Mouse (Mus musculus): ENCODE measurements at regions not wholly inside any gene's neighbourhood (a gene's known extent, or its start where the extent isn't known, plus 50 kb on each side); places are given as distances from the start of the nearest gene placed in this dataset.

DNA sequence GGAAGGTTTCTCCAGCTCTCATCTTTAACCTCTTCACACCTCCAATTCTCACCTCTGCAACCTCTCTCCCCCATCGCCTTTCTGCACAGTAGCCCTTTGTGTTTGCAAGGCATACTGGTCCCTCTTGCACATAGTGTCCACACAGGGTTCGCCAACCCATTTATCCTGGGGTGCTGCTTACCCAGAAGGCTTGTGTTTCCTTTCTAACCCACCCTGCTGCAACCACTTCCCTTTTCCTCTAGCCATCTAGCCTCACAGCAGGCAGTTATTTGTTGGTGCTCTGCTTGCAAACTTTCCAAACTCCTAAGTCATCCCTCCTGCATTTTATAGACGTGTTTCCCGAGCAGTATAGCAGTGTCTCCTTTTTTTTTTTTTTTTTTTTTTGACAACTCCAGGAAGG, 74.7 kb upstream of the Syt6 start:
- Histone ChIP-seq H3K27me3 (ENCODE audit: control insufficient read depth, insufficient read depth, low read length) (no peaks in the 10 kb centered on the region), H3K9ac (ENCODE audit: low read length) (no peak overlapping the region), H3K4me3 (ENCODE audit: low read depth, low read length) (no peak overlapping the region), H3K36me3 (ENCODE audit: control insufficient read depth, insufficient read depth, low read length) (no peaks in the 10 kb centered on the region), H3K9me3 (ENCODE audit: control insufficient read depth, low read length) (no peaks in the 10 kb centered on the region), H3K4me2 (ENCODE audit: low read depth, low read length, severe bottlenecking) (no peak overlapping the region), H3K4me1 (replicated peaks; ENCODE audit: control insufficient read depth, insufficient read depth, low read length) (no peaks in the 10 kb centered on the region), H3K27ac (ENCODE audit: low read depth, low read length) (no peak overlapping the region)
- WGBS, result 76% methylated on average over 4 of the region's 4 CpGs
- no peak for ATAC-seq (replicated peaks; ENCODE audit: low FRiP score)
- DNase-seq (ENCODE audit: low spot score), result no peak

GRCm38 (mm10) chr3:103504160-103504559, 70.9 kb upstream of the Syt6 start:
- 96% methylated on average over 3 of the region's 3 CpGs for WGBS
- Histone ChIP-seq H3K4me3 (ENCODE audit: low read depth, low read length) (no peak overlapping the region), H3K4me2 (ENCODE audit: low read depth, low read length, severe bottlenecking) (no peak overlapping the region), H3K9ac (ENCODE audit: low read length) (no peak overlapping the region), H3K36me3 (ENCODE audit: control insufficient read depth, insufficient read depth, low read length) (no peaks in the 10 kb centered on the region), H3K27ac (ENCODE audit: low read depth, low read length) (no peak overlapping the region), H3K9me3 (ENCODE audit: control insufficient read depth, low read length) (no peaks in the 10 kb centered on the region), H3K27me3 (ENCODE audit: control insufficient read depth, insufficient read depth, low read length) (no peaks in the 10 kb centered on the region), H3K4me1 (replicated peaks; ENCODE audit: control insufficient read depth, insufficient read depth, low read length) (no peaks in the 10 kb centered on the region)
- ATAC-seq (replicated peaks; ENCODE audit: low FRiP score) (no peak), DNase-seq (ENCODE audit: low spot score) (no peak)

DNA sequence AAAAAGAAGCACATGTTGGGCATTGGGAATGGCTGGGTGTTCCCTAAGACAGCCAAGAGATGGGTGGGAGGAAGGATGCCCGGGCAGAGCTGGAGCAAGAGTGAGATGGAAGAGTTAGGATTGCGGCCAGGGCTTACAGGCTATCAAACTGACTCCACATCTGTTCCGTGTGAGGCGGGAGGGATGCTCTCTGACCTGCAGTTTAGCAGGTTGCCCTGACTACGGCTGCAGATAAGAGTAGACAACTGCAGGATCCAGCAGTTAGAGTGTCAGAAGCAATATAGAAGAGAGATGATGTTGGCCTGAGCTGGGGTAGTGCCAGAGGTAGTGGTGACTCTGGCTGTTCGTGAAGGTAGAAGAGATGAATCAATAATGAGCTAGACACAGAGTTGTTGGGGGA, 61.6 kb upstream of the Syt6 start:
- Histone ChIP-seq H3K9ac (ENCODE audit: low read length) (no peak overlapping the region), H3K36me3 (ENCODE audit: control insufficient read depth, insufficient read depth, low read length) (no peaks in the 10 kb centered on the region), H3K27ac (ENCODE audit: low read depth, low read length) (no peak overlapping the region), H3K4me2 (ENCODE audit: low read depth, low read length, severe bottlenecking) (no peak overlapping the region), H3K27me3 (ENCODE audit: control insufficient read depth, insufficient read depth, low read length) (no peaks in the 10 kb centered on the region), H3K4me3 (ENCODE audit: low read depth, low read length) (no peak overlapping the region), H3K4me1 (replicated peaks; ENCODE audit: control insufficient read depth, insufficient read depth, low read length) (0 out of 2 replicates have a peak, but pooled peaks cover 4% of the 10 kb centered on the region), H3K9me3 (ENCODE audit: control insufficient read depth, low read length) (no peaks in the 10 kb centered on the region)
- WGBS, result 78% methylated on average over 6 of the region's 6 CpGs
- DNase-seq (ENCODE audit: low spot score) (no peak), ATAC-seq (replicated peaks; ENCODE audit: low FRiP score) (no peak)

DNA sequence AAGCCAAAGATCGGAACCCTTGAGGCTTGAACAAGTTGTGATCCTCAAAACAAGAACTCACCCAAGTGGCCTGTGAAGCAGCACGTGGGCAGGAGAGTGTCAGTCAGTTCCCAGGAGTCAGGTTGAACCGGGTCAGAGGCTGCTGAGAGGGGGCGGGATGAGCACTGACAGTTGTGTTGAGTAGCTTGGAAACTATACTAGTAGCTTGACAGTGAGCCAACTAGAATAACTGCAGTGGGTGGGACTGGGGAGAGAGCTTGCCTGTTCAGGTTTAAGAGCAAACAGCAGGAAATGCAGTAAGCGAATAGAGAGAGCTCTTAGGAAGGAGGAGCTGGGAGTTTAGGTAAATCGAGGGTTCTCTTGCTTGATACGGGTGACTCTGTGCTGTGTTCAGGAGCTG, 61.0 kb upstream of the Syt6 start:
- WGBS, result 76% methylated on average over 7 of the region's 7 CpGs
- H3K27me3 ChIP-seq (ENCODE audit: control insufficient read depth, insufficient read depth, low read length), result no peaks in the 10 kb centered on the region
- H3K36me3 ChIP-seq (ENCODE audit: control insufficient read depth, insufficient read depth, low read length), result no peaks in the 10 kb centered on the region
- no peak for DNase-seq (ENCODE audit: low spot score)
- 0 out of 2 replicates have a peak, but pooled peaks cover 4% of the 10 kb centered on the region for H3K4me1 ChIP-seq (replicated peaks; ENCODE audit: control insufficient read depth, insufficient read depth, low read length)
- no peak overlapping the region for H3K27ac ChIP-seq (ENCODE audit: low read depth, low read length)
- no peak overlapping the region for H3K9ac ChIP-seq (ENCODE audit: low read length)
- no peak overlapping the region for H3K4me3 ChIP-seq (ENCODE audit: low read depth, low read length)
- no peaks in the 10 kb centered on the region for H3K9me3 ChIP-seq (ENCODE audit: control insufficient read depth, low read length)
- no peak overlapping the region for H3K4me2 ChIP-seq (ENCODE audit: low read depth, low read length, severe bottlenecking)
- ATAC-seq (replicated peaks; ENCODE audit: low FRiP score), result no peak

- H3K4me1 ChIP-seq (replicated peaks; ENCODE audit: control insufficient read depth, insufficient read depth, low read length), result 0 out of 2 replicates have a peak, but pooled peaks cover 4% of the 10 kb centered on the region
- H3K27me3 ChIP-seq (ENCODE audit: control insufficient read depth, insufficient read depth, low read length), result no peaks in the 10 kb centered on the region
- no peak overlapping the region for H3K4me2 ChIP-seq (ENCODE audit: low read depth, low read length, severe bottlenecking)
- no peaks in the 10 kb centered on the region for H3K9me3 ChIP-seq (ENCODE audit: control insufficient read depth, low read length)
- H3K9ac ChIP-seq (ENCODE audit: low read length), result no peak overlapping the region
- 54% methylated on average over 5 of the region's 5 CpGs for WGBS
- no peak for DNase-seq (ENCODE audit: low spot score)
- no peak overlapping the region for H3K4me3 ChIP-seq (ENCODE audit: low read depth, low read length)
- H3K27ac ChIP-seq (ENCODE audit: low read depth, low read length), result no peak overlapping the region
- H3K36me3 ChIP-seq (ENCODE audit: control insufficient read depth, insufficient read depth, low read length), result no peaks in the 10 kb centered on the region
- no peak for ATAC-seq (replicated peaks; ENCODE audit: low FRiP score)
Measured at GRCm38 (mm10) chr3:103515946-103516345, 59.1 kb upstream of the Syt6 start.

- WGBS, result 62% methylated on average over 8 of the region's 8 CpGs
- ATAC-seq (replicated peaks; ENCODE audit: low FRiP score), result no peak
- no peak overlapping the region for H3K4me2 ChIP-seq (ENCODE audit: low read depth, low read length, severe bottlenecking)
- H3K4me3 ChIP-seq (ENCODE audit: low read depth, low read length), result no peak overlapping the region
- no peak overlapping the region for H3K27ac ChIP-seq (ENCODE audit: low read depth, low read length)
- DNase-seq (ENCODE audit: low spot score), result no peak
- H3K27me3 ChIP-seq (ENCODE audit: control insufficient read depth, insufficient read depth, low read length), result no peaks in the 10 kb centered on the region
- H3K4me1 ChIP-seq (replicated peaks; ENCODE audit: control insufficient read depth, insufficient read depth, low read length), result 0 out of 2 replicates have a peak, but pooled peaks cover 4% of the 10 kb centered on the region
- no peaks in the 10 kb centered on the region for H3K9me3 ChIP-seq (ENCODE audit: control insufficient read depth, low read length)
- no peak overlapping the region for H3K9ac ChIP-seq (ENCODE audit: low read length)
- H3K36me3 ChIP-seq (ENCODE audit: control insufficient read depth, insufficient read depth, low read length), result no peaks in the 10 kb centered on the region
Measured at GRCm38 (mm10) chr3:103517376-103518304, 57.4 kb upstream of the Syt6 start.

- WGBS, result 76% methylated on average over 2 of the region's 2 CpGs
- Histone ChIP-seq H3K9me3 (ENCODE audit: control insufficient read depth, low read length) (no peaks in the 10 kb centered on the region), H3K36me3 (ENCODE audit: control insufficient read depth, insufficient read depth, low read length) (no peaks in the 10 kb centered on the region), H3K9ac (ENCODE audit: low read length) (no peak overlapping the region), H3K27me3 (ENCODE audit: control insufficient read depth, insufficient read depth, low read length) (no peaks in the 10 kb centered on the region), H3K4me1 (replicated peaks; ENCODE audit: control insufficient read depth, insufficient read depth, low read length) (0 out of 2 replicates have a peak, but pooled peaks cover 4% of the 10 kb centered on the region), H3K4me3 (ENCODE audit: low read depth, low read length) (no peak overlapping the region), H3K27ac (ENCODE audit: low read depth, low read length) (no peak overlapping the region), H3K4me2 (ENCODE audit: low read depth, low read length, severe bottlenecking) (no peak overlapping the region)
- no peak for ATAC-seq (replicated peaks; ENCODE audit: low FRiP score)
- no peak for DNase-seq (ENCODE audit: low spot score)
Measured at GRCm38 (mm10) chr3:103518624-103519023, 56.4 kb upstream of the Syt6 start.

All from forebrain, embryonic 11.5 days (tissue).